Mouse (Mus musculus): ENCODE measurements around the gene Cbx1.
A peak's percentile ranks its signal among the peaks of the same experiment; 100 is the strongest.
"Not testable (repeated sequence)": the region's sequence is repeated elsewhere in the genome, so short reads cannot be mapped to it uniquely, and the experiment has no call there.

Cbx1 gene

DNA sequence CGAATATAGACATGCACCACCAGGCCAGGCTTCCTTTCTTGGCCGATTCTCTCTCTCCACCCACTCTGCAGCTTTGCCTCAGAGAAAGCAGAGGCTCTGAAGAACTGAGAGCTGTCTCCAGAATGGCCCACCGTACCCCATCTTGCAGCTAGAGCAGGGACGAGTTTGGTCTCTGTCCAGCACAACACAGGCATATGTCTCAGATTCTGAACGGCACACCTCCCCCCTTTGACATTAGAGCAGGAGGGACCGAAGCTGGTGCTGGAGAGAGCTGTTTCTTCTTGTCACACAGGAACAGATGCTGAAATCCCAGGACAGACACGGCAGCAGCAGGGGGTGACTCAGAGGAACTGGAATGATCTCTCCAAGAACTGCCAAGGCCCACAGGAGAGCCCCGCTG lies 51.4 kb downstream of the Cbx1 start:
- DNase-seq: no peak

DNA sequence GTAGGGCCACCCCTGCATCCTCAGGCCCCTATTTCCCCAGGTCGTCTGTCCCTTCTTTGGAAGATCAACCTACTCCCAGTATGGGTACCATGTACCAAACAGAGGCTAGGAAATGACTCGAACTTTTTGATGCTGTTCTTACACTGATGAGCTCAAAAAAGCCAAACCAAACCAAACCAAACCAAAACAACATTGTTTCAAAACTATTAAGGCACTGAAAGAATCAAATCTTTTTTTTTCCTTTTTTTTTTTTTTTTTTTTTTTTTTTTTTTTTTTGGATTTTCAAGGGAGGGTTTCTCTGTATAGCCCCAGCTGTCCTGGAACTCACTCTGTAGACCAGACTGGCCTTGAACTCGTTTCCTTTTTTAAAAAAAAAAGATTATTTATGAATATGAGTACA lies 54.7 kb downstream of the Cbx1 start:
- no peak for DNase-seq

DNA sequence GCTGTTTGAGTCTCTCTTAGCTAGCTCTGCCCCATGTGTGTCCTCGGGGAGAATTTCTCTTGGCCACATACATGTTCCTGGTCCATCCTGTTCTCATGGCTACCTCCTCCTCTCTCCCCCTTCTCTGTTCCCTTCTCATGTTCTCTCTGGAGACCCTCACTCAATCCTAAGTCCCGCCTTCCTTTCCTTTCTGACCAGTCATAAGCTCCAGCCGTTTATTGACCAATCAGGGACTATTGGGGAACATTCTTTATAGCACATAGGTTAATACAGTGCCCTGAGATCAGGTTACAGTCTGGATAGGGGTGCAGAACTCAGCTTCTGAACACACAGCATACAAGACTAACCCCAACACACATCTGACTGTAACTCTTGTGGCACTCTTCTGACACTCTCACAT lies 58.3 kb downstream of the Cbx1 start:
- no peak for DNase-seq

DNA sequence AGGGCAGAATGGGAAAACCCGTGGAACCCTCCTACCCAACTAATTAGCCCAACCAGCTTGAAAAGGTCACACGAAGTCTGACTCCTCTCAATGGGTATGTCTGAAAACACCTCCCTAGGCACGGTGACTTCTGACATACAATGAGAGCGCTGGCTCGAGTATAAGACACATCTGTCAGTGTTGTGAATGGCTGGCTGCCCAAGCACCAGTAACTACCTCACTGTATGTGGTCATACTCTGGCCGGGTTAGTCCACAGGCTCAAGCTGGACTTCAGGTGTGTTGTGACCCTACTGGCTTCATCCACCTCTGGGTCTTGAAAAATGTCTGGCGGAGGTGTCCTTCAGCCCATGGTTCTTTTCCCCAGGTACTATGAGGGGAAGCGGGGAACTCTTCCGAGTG lies 59.8 kb downstream of the Cbx1 start:
- no peak for DNase-seq

DNA sequence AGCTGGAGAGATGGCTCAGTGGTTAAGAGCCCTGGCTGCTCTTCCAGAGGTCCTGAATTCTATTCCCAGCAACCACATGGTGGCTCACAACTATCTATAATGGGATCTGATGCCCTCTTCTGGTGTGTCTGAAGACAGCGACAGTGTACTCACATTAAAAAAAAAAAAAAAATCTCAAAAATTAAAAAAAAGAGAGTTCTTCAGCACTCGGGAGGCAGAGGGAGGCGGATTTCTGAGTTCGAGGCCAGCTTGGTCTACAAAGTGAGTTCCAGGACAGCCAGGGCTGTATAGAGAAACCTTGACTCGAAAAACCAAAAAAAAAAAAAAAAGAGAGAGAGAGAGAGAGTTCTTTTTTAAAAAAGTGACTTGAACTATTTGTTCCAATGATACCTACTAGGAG lies 60.2 kb downstream of the Cbx1 start:
- not testable (repeated sequence) for DNase-seq

DNA sequence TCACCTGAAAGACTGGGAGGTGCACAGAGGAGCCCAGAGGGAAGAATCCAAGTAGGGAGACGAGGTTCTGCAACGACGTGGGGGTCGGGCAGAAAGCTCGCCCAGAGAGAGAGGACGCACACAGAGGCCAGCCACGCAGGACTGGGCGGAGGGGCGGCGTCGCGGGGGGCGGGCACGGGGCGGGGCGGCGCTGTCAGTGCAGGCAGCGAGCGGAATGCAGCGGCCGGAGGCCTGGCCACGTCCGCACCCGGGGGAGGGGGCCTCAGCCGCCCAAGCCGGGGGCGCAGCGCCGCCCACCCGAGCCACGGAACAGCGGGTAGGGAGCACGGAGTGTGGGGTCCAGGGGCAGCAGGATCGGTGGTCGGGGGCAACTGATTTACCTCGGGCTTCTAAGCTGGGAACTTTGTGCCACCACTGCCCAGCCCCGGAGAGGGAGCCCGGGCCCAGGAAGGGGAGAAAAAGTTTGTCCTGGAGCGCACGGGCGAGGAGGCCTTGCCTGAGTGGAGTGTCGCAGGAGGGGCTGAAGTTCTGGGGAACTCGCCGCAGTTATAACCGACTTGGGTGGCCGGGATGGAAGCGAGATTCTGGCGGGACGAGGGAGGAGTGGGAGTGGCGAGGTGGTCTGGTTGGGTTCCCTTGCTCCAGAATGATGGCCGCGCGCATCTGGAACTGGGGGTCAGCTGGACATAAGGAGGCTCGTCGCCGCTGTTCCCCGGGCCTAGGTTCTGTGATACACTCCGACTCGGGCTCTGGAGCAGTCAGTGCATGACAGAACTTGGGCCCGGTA lies 60.9 kb downstream of the Cbx1 start, which contains the start of gene Copz2:
Gene Copz2 (plus strand): TSS at position 190 of the 787 bp plus-strand sequence.
- DNase-seq: peak; percentile 34

DNA sequence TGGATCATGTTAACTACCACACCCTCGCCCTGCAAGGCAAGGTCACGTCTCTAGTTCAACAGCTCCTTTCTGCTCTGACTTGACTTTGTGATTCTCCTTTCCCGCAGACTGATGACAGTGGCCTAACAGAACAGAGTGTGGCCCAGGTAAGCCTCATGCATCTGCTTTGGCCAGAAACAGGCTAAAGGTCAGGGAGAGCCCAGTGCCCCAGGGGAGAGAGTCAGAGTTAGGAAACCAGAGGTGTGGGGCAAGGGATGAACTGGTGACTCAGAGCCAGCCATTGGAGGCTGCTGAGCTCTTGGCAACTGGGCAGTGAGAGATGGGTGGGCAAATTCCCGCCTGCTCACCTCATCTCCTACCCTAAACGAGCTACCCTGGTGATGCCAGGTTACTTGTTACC lies 68.5 kb downstream of the Cbx1 start:
- DNase-seq: no peak

Measured in kidney, adult 11 months (tissue).